Mouse (Mus musculus) T-cell, adult 2 months (primary cell): Measurements from ENCODE around the gene Ado.
A peak's percentile ranks its signal among the peaks of the same experiment; 100 is the strongest.

Source experiments
- DNase-seq: peaks from one replicate; pipeline ENCODE4 v3.0.0; 2022; ENCODE audit warnings: low spot score

Ado gene

DNA sequence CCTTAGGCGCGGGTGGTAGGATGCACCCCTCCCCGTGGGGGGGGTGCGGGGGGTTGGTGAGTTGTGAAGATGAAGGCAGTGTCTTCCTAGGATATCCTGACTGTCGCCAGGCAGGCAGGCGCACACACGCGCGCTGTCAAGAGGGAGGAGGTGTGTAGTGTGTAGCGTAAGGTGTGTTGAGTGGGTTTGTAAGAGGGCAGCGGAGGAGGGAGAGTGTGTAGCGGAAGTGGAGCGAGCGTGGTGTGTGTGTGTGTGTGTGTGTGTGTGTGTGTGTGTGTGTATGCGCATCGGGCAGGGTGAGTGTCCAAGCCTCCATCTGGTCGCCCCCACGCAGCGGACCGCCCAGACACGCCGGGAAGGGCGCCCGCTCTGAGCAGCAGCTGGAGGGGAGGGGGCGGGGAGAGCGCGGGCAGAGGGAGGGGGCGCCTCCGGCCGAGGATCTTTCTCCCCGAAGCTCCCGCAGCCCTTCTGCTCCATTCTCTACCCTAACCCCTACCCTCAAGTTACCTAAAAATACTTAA is 12.1 kb downstream of the Ado start:
- peak; percentile 52 for DNase-seq

DNA sequence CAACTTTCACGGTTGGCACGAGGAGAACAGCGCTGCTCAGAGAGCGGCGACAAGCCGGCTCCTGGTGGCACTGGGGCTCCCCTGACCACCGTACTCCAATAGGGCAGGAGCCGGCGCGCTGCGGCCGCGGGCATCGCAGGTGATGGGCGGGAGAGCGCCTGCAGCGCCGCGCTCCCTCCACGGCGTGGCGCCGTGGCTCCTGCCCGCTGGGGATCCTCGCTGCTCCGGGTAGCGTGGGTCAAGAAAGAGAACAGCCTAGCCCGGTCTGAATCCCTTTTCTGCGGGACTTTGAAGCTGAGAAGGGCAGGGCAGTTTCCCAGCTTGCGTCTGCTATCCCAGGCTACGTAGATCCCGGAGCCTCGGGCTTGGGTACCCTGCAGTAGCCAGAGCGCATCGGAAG is 12.8 kb downstream of the Ado start:
- peak; percentile 63 for DNase-seq

- DNase-seq = peak; percentile 58
These were observed 13.5 kb downstream of the Ado start, which contains the start of gene Egr2 for GRCm38 (mm10) chr10:67535256-67535655. Gene Egr2 (plus strand): TSS chr10:67535475.

GRCm38 (mm10) chr10:67529769-67530168 is 19.0 kb downstream of the Ado start:
- no peak for DNase-seq

DNA sequence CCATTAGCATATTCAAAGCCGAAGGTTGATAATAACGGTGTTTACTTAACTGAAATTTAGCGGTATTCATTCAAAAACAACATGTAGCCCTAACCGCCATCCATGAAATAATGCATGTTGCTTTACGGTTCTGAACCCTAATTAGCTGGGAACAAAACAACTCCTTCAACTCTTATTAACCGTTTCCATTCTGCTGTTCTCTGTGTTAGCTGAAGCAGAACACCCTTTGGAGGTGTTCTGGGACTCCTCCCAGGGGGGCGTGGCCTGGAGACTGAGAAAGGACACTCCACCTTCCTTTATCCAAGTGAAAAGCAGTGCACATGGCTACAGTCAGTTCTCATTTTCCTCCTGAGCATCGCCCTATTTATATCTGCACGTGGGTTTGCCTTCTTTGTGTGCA is 22.3 kb downstream of the Ado start:
- no peak for DNase-seq

- DNase-seq = no peak
These were observed 24.1 kb downstream of the Ado start for GRCm38 (mm10) chr10:67524694-67525093.

GRCm38 (mm10) chr10:67524130-67524529 is 24.6 kb downstream of the Ado start:
- no peak for DNase-seq

GRCm38 (mm10) chr10:67518733-67519132 is 30.0 kb downstream of the Ado start:
- no peak for DNase-seq

- DNase-seq = no peak
These were observed 35.9 kb downstream of the Ado start for GRCm38 (mm10) chr10:67512871-67513270.

- peak; percentile 15 for DNase-seq
These were observed 36.5 kb downstream of the Ado start for GRCm38 (mm10) chr10:67512211-67512610.

GRCm38 (mm10) chr10:67505248-67505647 is 43.5 kb downstream of the Ado start:
- no peak for DNase-seq

- no peak for DNase-seq
These were observed 44.7 kb downstream of the Ado start for GRCm38 (mm10) chr10:67504046-67504445.

GRCm38 (mm10) chr10:67503320-67503995 is 45.3 kb downstream of the Ado start:
- peak; percentile 57 for DNase-seq

DNA sequence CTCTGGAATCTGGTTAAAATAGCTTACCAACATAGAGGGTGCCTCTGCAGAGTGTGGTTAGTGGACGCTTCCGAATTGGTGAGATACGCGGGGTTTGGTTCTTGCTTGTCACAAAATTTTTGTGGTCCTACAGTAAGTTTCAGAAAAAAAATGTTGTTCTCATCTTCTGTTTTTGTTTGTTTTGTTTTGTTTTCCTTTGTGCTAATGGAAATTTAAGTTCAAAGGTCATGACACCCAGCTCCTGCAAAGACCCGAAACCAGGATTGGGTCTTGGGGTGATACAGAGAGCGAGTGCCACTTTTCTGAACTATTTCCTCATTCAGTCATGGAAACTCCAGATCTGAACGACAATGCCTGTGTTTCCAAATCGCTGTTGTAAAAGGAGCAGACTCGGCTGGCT is 50.8 kb downstream of the Ado start:
- DNase-seq = no peak

DNA sequence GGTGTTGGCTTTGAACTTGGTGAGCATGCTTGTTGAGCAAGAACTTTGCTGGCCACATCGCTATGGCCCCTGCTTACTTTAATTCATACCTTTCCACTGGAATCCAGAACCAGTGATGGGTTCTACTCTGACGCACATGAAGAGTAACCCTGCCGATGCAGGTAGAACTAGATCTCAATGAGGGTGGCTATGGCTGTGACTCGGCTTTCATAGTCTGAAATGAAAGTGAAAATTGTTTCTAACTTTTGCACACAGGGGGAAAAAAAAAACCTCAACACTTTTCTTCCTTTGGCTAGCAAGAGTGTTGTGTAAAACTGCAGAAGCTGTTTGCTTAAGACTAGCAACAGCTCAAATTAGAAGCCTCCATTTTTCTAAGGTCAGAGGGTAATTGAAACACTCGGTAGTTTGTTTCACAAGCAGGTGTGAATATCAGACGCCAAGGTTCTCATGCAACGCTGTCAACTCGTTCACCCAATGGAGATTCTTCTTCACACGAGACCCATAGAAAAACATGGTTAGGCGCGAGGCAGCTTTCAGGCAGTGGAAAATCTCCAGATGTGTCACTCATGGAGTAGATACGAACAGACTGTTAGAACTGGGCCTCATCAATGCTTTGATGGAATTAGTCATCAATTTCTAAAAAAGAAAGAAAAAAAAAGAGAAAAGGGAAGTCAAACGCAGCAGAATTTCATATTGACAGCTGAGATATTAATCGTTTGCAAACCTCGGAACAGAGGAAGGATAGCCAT is 51.4 kb downstream of the Ado start:
- DNase-seq = peak; percentile 31
